Mouse (Mus musculus): Measurements from ENCODE around the gene Adarb2. TPM values are rescaled to one million over a fixed set of nuclear protein-coding genes. Genes with fewer than 3 reads are reported as not detected.

The Adarb2 gene
- total RNA-seq, 2 experiments from 2014 or later: 26.1 to 26.2 TPM

DNA sequence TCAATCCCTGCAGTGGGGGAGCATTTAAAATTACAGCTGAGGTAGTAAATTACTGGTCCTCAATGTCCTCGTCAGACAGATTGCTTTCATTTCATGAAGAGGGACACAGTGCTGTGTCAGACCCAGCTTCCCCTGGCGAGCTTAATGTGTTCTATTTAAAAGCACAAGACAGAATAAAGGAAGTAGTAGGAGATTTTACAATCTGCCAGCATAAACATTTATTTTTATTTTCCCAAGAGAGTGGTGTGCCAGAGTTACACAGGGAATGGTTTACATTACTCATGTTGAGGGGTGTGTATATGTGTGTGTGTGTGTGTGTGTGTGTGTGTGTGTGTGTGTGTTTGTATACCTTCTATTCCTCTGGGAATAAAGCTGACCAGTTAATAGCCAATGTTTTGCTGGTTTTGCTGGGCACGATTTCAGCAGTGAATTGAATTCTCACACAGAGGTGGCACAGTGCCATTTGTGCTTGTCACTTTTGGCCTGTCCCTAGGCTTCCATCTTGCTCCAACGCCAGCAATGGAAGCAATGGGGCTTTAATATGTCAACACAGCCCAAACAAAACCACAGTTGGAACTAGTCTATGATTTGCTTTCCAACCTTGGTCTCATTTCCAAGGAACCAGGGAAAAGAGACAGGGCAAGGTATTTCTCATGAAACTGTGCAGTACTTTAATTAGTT, 282.1 kb downstream of the Adarb2 start:
- DNase-seq (ENCODE audit: low spot score in 2 of 2): peak; percentile 26 to 41

DNA sequence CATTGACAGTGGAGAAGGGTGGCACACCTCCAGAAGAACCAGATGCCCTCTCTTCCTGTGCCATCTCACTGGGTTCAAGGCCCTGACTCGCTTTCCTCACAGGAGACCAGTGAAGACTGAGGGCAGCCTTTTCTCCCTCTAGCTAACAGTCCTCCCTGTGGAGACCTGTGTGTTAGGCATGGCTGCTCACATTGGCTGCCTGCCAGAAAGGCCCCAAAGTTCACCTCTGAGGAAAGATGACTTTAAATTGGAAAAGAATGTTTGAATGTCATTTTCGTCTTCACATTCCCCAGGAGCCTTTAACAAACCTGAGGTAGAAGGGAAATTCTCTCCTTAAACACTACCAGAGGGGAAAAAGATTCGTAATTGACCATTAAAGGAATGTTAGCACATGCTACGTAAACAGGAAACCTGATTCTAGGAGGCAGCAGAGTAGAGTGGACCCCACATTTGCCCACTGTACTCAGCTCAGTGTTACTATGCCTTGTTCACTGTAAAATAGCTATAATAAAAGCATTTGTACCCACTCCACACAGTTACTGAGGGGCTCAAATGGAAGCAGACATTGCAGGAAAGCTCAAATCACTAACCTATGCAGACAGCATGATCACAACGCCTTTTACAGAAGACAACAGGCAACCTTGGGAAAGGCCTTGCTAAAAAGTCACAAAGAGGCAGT, 285.2 kb downstream of the Adarb2 start:
- DNase-seq (ENCODE audit: low spot score in 2 of 2): no peak

- DNase-seq (ENCODE audit: low spot score in 2 of 2): no peak
Measured at GRCm38 (mm10) chr13:8493363-8493762, 290.7 kb downstream of the Adarb2 start.

GRCm38 (mm10) chr13:8499551-8499950, 296.9 kb downstream of the Adarb2 start:
- no peak for DNase-seq (ENCODE audit: low spot score in 2 of 2)

DNA sequence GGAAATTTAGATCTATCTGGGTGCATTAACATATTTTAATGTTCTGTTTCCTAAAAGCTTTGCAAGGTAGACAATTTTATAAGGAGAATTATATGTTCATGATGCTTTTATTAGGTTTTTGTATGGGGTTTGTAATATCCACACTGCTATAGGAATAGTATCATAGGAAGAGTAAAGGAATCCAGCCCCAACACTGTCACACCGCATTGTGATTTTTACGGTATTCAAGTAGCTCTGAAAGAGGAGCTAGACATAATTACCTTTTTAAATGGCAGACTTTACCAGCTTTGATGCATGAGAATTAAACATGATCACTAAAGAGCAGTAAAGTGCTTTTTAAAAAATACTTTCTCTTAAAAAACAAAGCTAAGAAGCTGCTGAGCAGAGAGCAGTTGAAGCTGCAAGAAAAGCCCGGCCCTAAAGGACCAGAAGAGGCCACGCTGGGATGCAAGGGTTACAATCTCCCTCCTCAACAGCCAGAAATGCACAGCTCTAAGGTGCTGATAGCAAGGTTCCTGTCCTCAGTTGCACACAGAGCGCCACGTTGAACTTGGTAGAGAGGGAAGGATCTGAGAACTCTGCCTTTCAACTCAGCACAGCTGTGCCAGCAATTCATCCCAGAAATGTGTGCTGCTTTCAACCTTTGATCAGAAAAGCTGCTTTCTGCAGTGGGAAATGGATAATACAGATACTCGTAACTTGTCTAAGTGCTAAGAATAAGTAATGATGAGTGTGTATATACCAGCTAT, 308.6 kb downstream of the Adarb2 start:
- no peak for DNase-seq (ENCODE audit: low spot score in 2 of 2)

- DNase-seq (ENCODE audit: low spot score in 2 of 2): no peak
Measured at GRCm38 (mm10) chr13:8515979-8516715, 313.5 kb downstream of the Adarb2 start.

- DNase-seq (ENCODE audit: low spot score in 2 of 2): no peak
Measured at GRCm38 (mm10) chr13:8519204-8519603, 316.5 kb downstream of the Adarb2 start.

DNA sequence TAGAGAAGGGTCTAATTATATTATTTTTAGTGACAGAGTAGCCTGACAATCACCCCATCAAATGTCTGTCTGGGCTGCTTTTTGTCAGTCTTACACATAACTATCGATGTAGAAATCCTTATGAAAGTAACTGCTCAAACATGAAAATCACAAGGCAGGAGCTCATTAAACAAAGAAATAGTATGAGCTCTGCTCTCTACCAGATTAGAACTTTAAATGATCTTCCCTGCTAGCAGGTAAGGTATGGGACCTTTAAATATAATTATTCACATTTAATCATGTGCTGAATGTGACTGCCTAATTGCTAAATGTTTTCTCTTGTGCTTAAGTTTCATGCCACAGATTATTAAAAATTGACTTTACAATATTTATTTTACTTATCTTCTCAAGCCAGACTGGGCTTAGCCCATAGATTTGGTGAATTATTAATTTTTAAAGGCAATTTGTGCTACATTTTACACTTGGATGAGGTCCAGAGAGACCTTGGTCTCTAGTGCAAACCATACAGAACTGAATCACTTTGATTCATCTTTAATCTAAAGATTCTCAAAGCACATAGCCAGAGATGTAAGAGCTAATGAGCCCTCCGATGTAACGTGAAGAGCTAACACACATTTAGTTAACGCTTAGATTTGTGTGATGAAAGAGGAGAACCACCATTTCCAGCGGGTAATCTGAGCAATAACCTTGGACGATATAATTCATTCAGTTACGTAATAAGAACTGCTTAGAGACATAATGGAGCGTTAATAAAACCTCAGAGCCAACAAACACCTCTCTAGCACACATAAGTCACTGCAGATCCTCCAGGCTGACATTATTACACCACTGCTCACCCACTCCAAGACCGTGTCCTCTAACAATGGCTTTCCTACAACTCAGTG, 323.3 kb downstream of the Adarb2 start:
- DNase-seq (ENCODE audit: low spot score in 2 of 2): no peak

GRCm38 (mm10) chr13:8534265-8535113, 331.8 kb downstream of the Adarb2 start:
- DNase-seq (ENCODE audit: low spot score in 2 of 2): no peak

- no peak for DNase-seq (ENCODE audit: low spot score in 2 of 2)
Measured at GRCm38 (mm10) chr13:8538481-8538880, 335.8 kb downstream of the Adarb2 start.

DNA sequence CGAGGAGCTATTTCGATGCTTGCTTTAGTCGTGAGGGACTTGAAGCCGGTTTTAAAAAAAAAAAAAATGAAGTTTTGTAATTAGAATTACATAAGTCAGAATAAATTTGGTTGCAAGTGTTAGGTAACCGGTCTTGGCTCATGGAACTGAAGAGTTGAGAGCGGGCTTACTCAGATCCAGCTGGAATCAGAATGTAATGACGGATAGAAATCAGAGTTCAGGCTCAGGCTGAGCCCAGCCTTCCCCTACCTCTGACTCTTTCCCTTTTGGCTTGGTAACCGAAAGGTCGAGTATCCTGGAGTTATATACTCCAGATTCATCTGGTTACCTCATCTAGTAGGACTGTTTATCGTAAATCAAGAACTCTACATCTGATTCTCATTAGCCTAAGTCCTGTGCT, 336.2 kb downstream of the Adarb2 start:
- DNase-seq (ENCODE audit: low spot score in 2 of 2): no peak

GRCm38 (mm10) chr13:8542684-8543083, 340.0 kb downstream of the Adarb2 start:
- DNase-seq (ENCODE audit: low spot score in 2 of 2): no peak

GRCm38 (mm10) chr13:8552242-8552641, 349.6 kb downstream of the Adarb2 start:
- no peak for DNase-seq (ENCODE audit: low spot score in 2 of 2)

GRCm38 (mm10) chr13:8557784-8558183, 355.1 kb downstream of the Adarb2 start:
- DNase-seq (ENCODE audit: low spot score in 2 of 2): no peak

GRCm38 (mm10) chr13:8560485-8560884, 357.8 kb downstream of the Adarb2 start:
- DNase-seq (ENCODE audit: low spot score in 2 of 2): no peak

DNA sequence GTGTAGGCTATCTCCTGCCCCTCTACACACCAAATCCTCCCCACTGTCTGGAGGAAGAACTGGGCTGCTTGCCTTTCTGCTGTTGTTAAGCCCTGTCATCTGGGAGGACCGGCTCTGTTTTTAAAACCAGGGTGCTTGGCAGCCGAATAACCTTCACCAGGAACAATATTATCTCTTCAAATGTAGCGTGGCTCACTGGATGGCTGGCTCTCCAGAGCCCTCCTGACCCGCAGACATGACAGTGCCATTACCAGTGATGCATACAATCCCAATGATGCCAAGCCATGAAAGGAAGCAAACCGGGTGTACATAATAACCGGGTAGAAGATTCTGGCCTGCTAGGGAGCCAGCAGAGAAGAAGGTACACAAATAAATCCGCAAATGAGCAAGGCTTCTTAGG, 360.5 kb downstream of the Adarb2 start:
- DNase-seq (ENCODE audit: low spot score in 2 of 2): no peak

DNA sequence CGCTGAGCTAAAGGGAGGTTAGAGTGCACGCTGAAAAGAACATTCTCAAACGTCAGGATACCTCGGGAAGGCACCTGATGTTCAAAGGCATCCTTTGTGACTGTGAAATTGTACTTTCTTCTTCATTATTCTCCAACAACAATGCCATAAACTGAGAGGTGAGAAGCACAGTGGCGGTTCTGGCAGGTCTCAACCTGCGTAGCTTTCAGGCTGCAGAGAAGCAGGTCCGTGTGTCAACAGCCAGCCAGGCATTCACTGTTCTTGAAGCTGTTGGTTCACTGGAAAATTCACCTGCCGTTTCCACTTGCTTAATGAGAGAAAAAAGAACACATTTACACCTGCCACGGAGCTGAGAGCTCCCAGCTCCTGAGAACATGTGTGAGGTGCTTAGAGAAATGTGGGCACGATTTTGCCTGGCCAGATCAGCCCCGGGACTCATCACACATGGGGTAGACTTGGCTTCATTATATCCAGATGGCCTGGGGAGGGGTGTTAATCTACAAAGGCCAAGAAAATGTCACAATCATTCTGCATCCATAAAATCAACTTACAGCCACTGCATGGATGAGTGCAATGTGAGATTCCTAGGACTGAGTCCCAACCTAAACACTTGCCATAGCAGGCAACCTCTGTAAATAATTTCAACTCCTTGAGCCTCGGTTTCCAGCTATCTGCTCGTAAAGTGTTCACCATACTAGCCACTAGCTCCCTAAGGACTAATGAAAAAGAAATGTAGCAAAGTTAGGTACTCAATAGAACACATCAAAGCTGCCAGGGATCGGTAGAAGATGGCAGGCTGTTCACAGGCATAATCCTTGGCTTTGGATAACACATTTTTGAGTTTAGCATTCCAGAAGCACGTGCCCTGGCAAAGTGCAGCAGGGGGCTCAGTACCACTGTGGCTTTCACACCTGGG, 364.7 kb downstream of the Adarb2 start:
- no peak for DNase-seq (ENCODE audit: low spot score in 2 of 2)

DNA sequence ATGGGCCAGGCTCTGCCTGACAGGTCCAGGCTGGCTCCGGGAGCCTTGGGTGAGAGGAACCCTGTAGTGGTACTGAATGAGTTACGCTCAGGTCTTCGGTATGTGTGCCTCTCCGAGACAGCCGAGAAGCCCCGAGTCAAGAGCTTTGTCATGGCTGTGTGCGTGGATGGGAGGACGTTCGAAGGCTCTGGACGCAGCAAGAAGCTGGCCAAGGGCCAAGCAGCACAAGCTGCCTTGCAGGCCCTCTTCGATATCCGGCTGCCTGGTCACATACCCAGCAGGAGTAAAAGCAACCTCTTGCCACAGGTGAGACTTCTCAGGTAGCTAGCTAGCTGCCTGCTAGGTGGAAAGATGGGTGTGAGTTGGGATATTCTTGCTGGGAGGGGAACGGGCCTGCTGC, 367.6 kb downstream of the Adarb2 start:
- no peak for DNase-seq (ENCODE audit: low spot score in 2 of 2)

- DNase-seq (ENCODE audit: low spot score in 2 of 2): no peak
Measured at GRCm38 (mm10) chr13:8573908-8574307, 371.2 kb downstream of the Adarb2 start.
